Mouse (Mus musculus) intestine, embryonic 15.5 days (tissue): ENCODE data around the gene Slc4a2. TPM values are rescaled to one million over a fixed set of nuclear protein-coding genes. Genes with fewer than 3 reads are reported as not detected.
A peak's percentile ranks its signal among the peaks of the same experiment; 100 is the strongest.

Experiments used
- ATAC-seq: fragments of 200-750 bp; cut with Nextera tagmentation; 2 replicates; pipeline ENCODE4 v1.8.0; 2017; ENCODE audit warnings: moderate TSS enrichment, moderate library complexity
- H3K27ac ChIP-seq: fragments of 300-500 bp; sonication (generic); 2 replicates; pipeline ENCODE4 v1.5.1; 2015; ENCODE audit warnings: mild to moderate bottlenecking, inconsistent platforms
- H3K27me3 ChIP-seq: fragments of 300-500 bp; sonication (generic); replicated peaks from 2 replicates; pipeline ENCODE4 v1.6.1; 2015; ENCODE audit warnings: inconsistent platforms
- H3K36me3 ChIP-seq: fragments of 300-500 bp; sonication (generic); 2 replicates; pipeline ENCODE4 v1.6.1; 2015; ENCODE audit warnings: inconsistent platforms
- H3K4me1 ChIP-seq: fragments of 300-500 bp; sonication (generic); replicated peaks from 2 replicates; pipeline ENCODE4 v1.6.1; 2015; ENCODE audit warnings: inconsistent platforms
- H3K4me2 ChIP-seq: fragments of 300-500 bp; sonication (generic); replicated peaks from 2 replicates; pipeline ENCODE4 v1.6.1; 2015; ENCODE audit warnings: mild to moderate bottlenecking, inconsistent platforms
- H3K4me3 ChIP-seq: fragments of 300-500 bp; sonication (generic); replicated peaks from 2 replicates; pipeline ENCODE4 v1.5.1; 2015; ENCODE audit warnings: inconsistent platforms
- H3K9ac ChIP-seq: fragments of 300-500 bp; sonication (generic); 2 replicates; pipeline ENCODE4 v1.6.1; 2015; ENCODE audit warnings: inconsistent platforms
- H3K9me3 ChIP-seq: fragments of 300-500 bp; sonication (generic); 2 replicates; pipeline ENCODE4 v1.6.1; 2016; ENCODE audit warnings: inconsistent platforms
- WGBS: fragments of 180-500 bp; shearing (Covaris S2); methylation state at CpG from one replicate; pipeline ENCODE4 v1.1.7; 2015; 5-methylcytosine and 5-hydroxymethylcytosine counted together
- polyA plus RNA-seq: library from polyadenylated mRNA; unstranded; fragments of >200 nt; fragmentation: Nextera tagmentation; extraction: Ambion mirVana; gene quantifications from 2 replicates; pipeline ENCODE4 v1.2.1, GENCODE M21; 2015

Gene Slc4a2
- polyA plus RNA-seq: 41.1 and 46.9 TPM in 2 replicates

DNA sequence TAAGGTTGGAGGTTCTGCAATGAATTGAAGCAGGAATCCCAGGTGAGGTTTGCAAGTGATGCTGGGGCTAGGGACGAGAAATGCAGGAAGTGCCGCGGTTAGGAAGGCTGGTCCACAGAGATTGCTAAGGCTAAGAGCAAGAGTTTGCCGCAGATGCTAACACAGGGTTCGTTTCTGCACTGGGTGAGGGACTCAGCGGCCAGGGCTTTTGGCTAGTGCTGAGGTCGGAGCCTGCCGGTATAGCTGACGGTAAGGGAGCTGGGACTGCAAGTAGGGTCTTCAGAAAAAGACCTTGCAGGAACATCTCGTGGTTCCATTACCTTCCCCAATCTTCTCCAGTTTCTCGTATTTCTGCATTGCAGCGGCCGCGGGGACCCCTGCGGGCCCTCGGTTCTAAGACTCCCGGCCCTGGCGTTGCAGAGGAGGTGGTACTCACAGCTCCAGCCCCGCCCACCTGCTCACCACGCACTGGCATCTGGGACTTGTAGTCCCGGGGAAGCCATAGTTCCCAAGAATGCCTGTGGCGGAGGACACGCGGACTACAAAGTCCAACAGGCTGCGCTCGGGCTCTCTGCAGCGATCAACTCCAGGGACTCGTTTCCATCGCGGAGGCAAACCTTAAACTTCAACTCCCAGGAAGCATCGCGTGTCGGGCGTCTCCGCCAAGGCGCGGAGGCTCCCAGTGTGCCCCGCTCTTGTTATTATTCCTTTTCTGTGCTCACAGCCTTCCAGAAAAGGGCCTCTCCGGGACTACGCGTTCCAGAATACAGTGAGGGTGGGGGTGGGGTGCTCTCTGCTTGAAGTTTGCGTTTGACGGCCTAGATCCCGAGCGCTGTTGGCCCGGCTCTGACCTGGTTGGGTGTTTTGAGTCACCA is at the start of gene Slc4a2, which contains the start of gene Cdk5:
Gene Slc4a2, plus strand, starts transcription at position 709 of the 875 bp plus-strand sequence.
Gene Cdk5, minus strand, starts transcription at position 402 of the 875 bp plus-strand sequence.
- peaks cover 33% of the 10 kb centered on the region for H3K4me1 ChIP-seq
- H3K9ac ChIP-seq: peak within 1 kb of the TSS; percentile 66
- H3K4me2 ChIP-seq: peak within 1 kb of the TSS; percentile 81
- no peaks in the 10 kb centered on the region for H3K9me3 ChIP-seq
- H3K36me3 ChIP-seq: no peaks in the 10 kb centered on the region
- 0% methylated on average over 46 of the region's 46 CpGs for WGBS
- peak within 1 kb of the TSS; percentile 62 for H3K4me3 ChIP-seq
- no peaks in the 10 kb centered on the region for H3K27me3 ChIP-seq
- peak; percentile 91 for ATAC-seq
- peak within 1 kb of the TSS; percentile 90 for H3K27ac ChIP-seq

GRCm38 (mm10) chr5:24374216-24374615 is 49.4 kb upstream of the Slc4a2 start:
- H3K4me3 ChIP-seq: no peak overlapping the region
- peaks cover 3% of the 10 kb centered on the region; the same call in 1 of the 2 replicates for H3K4me1 ChIP-seq
- ATAC-seq: no peak
- no peak overlapping the region for H3K9ac ChIP-seq
- H3K9me3 ChIP-seq: no peaks in the 10 kb centered on the region
- H3K27me3 ChIP-seq: no peaks in the 10 kb centered on the region
- WGBS: 36% methylated on average over 6 of the region's 6 CpGs
- no peak overlapping the region for H3K4me2 ChIP-seq
- H3K36me3 ChIP-seq: no peaks in the 10 kb centered on the region
- no peak overlapping the region for H3K27ac ChIP-seq

- H3K27ac ChIP-seq: no peak overlapping the region
- H3K9ac ChIP-seq: no peak overlapping the region
- H3K36me3 ChIP-seq: no peaks in the 10 kb centered on the region
- no peak overlapping the region for H3K4me2 ChIP-seq
- no peaks in the 10 kb centered on the region for H3K27me3 ChIP-seq
- peaks cover 3% of the 10 kb centered on the region; the same call in 1 of the 2 replicates for H3K4me1 ChIP-seq
- no peak for ATAC-seq
- H3K9me3 ChIP-seq: no peaks in the 10 kb centered on the region
- 73% methylated on average over 7 of the region's 7 CpGs for WGBS
- H3K4me3 ChIP-seq: no peak overlapping the region
Observed at GRCm38 (mm10) chr5:24374666-24375328, 48.8 kb upstream of the Slc4a2 start.

- no peak overlapping the region for H3K4me2 ChIP-seq
- H3K9me3 ChIP-seq: no peaks in the 10 kb centered on the region
- peaks cover 7% of the 10 kb centered on the region for H3K4me1 ChIP-seq
- WGBS: 78% methylated on average over 2 of the region's 2 CpGs
- H3K9ac ChIP-seq: no peak overlapping the region
- no peaks in the 10 kb centered on the region for H3K27me3 ChIP-seq
- no peak overlapping the region for H3K27ac ChIP-seq
- no peak overlapping the region for H3K4me3 ChIP-seq
- H3K36me3 ChIP-seq: no peaks in the 10 kb centered on the region
- ATAC-seq: no peak
Observed at GRCm38 (mm10) chr5:24378700-24379099, 44.9 kb upstream of the Slc4a2 start.

GRCm38 (mm10) chr5:24379501-24379900 is 44.1 kb upstream of the Slc4a2 start:
- Histone ChIP-seq H3K4me1 (peaks cover 9% of the 10 kb centered on the region), H3K9ac (no peak overlapping the region), H3K4me3 (no peak overlapping the region), H3K27ac (no peak overlapping the region), H3K36me3 (no peaks in the 10 kb centered on the region), H3K9me3 (no peaks in the 10 kb centered on the region), H3K27me3 (no peaks in the 10 kb centered on the region), H3K4me2 (no peak overlapping the region)
- 56% methylated on average over 4 of the region's 4 CpGs for WGBS
- no peak for ATAC-seq

DNA sequence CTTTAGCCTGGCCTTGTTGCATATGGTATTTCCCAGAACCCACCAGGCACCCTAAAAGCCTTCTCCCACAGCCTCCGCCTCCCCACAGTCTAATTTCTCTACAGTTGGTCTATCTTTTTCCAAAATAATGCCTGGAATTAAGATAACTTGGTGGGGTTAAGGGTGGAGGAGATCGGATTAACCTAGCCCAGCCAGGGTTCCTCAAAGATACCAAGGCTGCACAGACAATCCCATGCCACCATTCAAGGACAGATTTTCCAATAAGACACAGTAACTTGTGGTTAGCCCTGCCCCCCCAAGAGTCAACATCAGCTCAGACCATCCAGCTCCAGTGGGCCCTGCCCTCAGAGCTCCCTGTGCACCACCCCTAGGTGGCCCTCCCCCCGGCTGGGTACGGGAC is 43.1 kb upstream of the Slc4a2 start:
- H3K27ac ChIP-seq: no peak overlapping the region
- H3K36me3 ChIP-seq: no peaks in the 10 kb centered on the region
- H3K4me1 ChIP-seq: peaks cover 9% of the 10 kb centered on the region
- H3K4me2 ChIP-seq: no peak overlapping the region
- H3K9ac ChIP-seq: no peak overlapping the region
- no peak overlapping the region for H3K4me3 ChIP-seq
- 84% methylated on average over 4 of the region's 4 CpGs for WGBS
- H3K9me3 ChIP-seq: no peaks in the 10 kb centered on the region
- H3K27me3 ChIP-seq: no peaks in the 10 kb centered on the region
- no peak for ATAC-seq

- no peak overlapping the region for H3K9ac ChIP-seq
- H3K4me2 ChIP-seq: no peak overlapping the region
- H3K27me3 ChIP-seq: 0 out of 2 replicates have a peak, but pooled peaks cover 7% of the 10 kb centered on the region
- peaks cover 9% of the 10 kb centered on the region for H3K4me1 ChIP-seq
- ATAC-seq: no peak
- H3K9me3 ChIP-seq: no peaks in the 10 kb centered on the region
- 67% methylated on average over 6 of the region's 6 CpGs for WGBS
- H3K4me3 ChIP-seq: no peak overlapping the region
- no peak overlapping the region for H3K27ac ChIP-seq
- H3K36me3 ChIP-seq: no peaks in the 10 kb centered on the region
Observed at GRCm38 (mm10) chr5:24381486-24381885, 42.2 kb upstream of the Slc4a2 start.

DNA sequence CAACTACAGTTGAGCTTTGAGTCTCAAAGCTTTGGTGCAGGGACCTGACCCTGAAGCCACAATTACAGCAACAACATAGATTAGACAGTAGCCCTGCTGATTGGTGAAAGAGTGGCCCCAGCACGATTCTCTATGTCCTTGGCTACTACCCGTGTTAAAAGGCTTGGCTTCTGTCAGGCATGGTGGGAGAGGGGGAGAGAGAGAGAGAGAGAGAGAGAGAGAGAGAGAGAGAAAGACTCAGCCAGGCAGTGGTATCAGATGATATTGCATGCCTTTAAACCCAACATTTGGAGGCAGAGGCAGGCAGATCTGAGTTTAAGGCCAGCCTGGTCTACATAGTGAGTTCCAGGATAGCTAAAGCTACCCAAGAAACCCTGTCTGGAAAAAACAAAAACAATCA is 41.6 kb upstream of the Slc4a2 start:
- Histone ChIP-seq H3K27ac (no peak overlapping the region), H3K4me1 (peaks cover 12% of the 10 kb centered on the region), H3K9me3 (no peaks in the 10 kb centered on the region), H3K27me3 (0 out of 2 replicates have a peak, but pooled peaks cover 12% of the 10 kb centered on the region), H3K36me3 (no peaks in the 10 kb centered on the region), H3K9ac (no peak overlapping the region), H3K4me2 (no peak overlapping the region), H3K4me3 (no peak overlapping the region)
- 65% methylated on average over 2 of the region's 2 CpGs for WGBS
- ATAC-seq: no peak

- H3K9me3 ChIP-seq: no peaks in the 10 kb centered on the region
- no peak overlapping the region for H3K27ac ChIP-seq
- peak; percentile 90 for ATAC-seq
- 2% methylated on average over 34 of the region's 34 CpGs for WGBS
- no peaks in the 10 kb centered on the region for H3K36me3 ChIP-seq
- peak overlapping the region; percentile 33 for H3K4me3 ChIP-seq
- peak overlapping the region; percentile 24 for H3K9ac ChIP-seq
- peak overlapping the region; percentile 81 for H3K4me2 ChIP-seq
- H3K27me3 ChIP-seq: 0 out of 2 replicates have a peak, but pooled peaks cover 17% of the 10 kb centered on the region
- H3K4me1 ChIP-seq: peaks cover 24% of the 10 kb centered on the region
Observed at GRCm38 (mm10) chr5:24383026-24383859, 40.4 kb upstream of the Slc4a2 start.

GRCm38 (mm10) chr5:24384407-24384806 is 39.2 kb upstream of the Slc4a2 start:
- no peak overlapping the region for H3K27ac ChIP-seq
- no peaks in the 10 kb centered on the region for H3K36me3 ChIP-seq
- no peak overlapping the region for H3K9ac ChIP-seq
- peaks cover 30% of the 10 kb centered on the region for H3K4me1 ChIP-seq
- ATAC-seq: no peak
- no peaks in the 10 kb centered on the region for H3K9me3 ChIP-seq
- 55% methylated on average over 6 of the region's 6 CpGs for whole genome bisulfite sequencing
- H3K27me3 ChIP-seq: 0 out of 2 replicates have a peak, but pooled peaks cover 18% of the 10 kb centered on the region
- H3K4me2 ChIP-seq: no peak overlapping the region
- H3K4me3 ChIP-seq: no peak overlapping the region

DNA sequence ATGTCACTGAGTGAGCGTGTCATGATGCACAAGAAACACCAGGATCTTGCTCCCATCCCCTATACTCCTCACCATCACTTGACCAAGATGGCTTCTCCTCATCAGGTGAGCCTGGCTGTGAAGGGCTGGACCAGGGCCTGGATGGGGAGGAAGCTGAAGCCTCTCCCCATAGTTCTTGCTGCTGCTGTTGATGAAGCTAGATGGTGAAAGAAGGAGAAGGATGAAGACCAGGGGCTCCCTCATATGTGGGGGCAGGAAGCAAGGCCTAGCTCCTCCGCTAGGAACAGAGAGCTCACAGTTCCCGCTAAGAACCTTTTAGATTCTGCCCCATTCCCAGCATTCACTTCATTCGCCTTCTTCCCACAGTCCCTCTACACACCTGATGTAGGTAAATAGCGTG is 38.3 kb upstream of the Slc4a2 start:
- ATAC-seq: no peak
- H3K4me2 ChIP-seq: no peak overlapping the region
- H3K4me3 ChIP-seq: no peak overlapping the region
- H3K9ac ChIP-seq: no peak overlapping the region
- 0 out of 2 replicates have a peak, but pooled peaks cover 18% of the 10 kb centered on the region for H3K27me3 ChIP-seq
- no peaks in the 10 kb centered on the region for H3K36me3 ChIP-seq
- H3K27ac ChIP-seq: no peak overlapping the region
- H3K9me3 ChIP-seq: no peaks in the 10 kb centered on the region
- WGBS: 91% methylated on average over 5 of the region's 5 CpGs
- peaks cover 34% of the 10 kb centered on the region for H3K4me1 ChIP-seq
